Mouse (Mus musculus): ENCODE results near the gene Rap1gap. TPM values are rescaled to one million over a fixed set of nuclear protein-coding genes. Genes with fewer than 3 reads are reported as not detected.

Rap1gap gene
- polyA plus RNA-seq, 1 experiment, result 1.3 TPM

- peaks cover 39% of the 10 kb centered on the region for H3K27me3 ChIP-seq (ENCODE audit: control insufficient read depth, insufficient read depth, insufficient read length)
Measured at GRCm38 (mm10) chr4:137676700-137677484, 12.4 kb downstream of the Rap1gap start.

GRCm38 (mm10) chr4:137677906-137678305 lies 13.4 kb downstream of the Rap1gap start:
- no peaks in the 10 kb centered on the region for H3K36me3 ChIP-seq (ENCODE audit: control insufficient read depth, insufficient read depth)
- TF ChIP-seq CTCF (IDR thresholded peaks at IDR 0.05; ENCODE audit: control insufficient read depth, insufficient read depth, insufficient read length), result no peak
- TF ChIP-seq CEBPB (IDR thresholded peaks at IDR 0.05; ENCODE audit: low read depth), result no peak
- no peak for TF ChIP-seq USF1 (IDR thresholded peaks at IDR 0.05; ENCODE audit: low read depth)
- TF ChIP-seq FOSL1 (IDR thresholded peaks at IDR 0.05; ENCODE audit: insufficient read depth, low read length, poor library complexity, severe bottlenecking), result no peak
- TF ChIP-seq MYOG (IDR thresholded peaks at IDR 0.05; ENCODE audit: control insufficient read depth, extremely low read depth, insufficient read length), result no peak
- TF ChIP-seq MAX (IDR thresholded peaks at IDR 0.05), result no peak
- TF ChIP-seq MYOD1 (IDR thresholded peaks at IDR 0.05; ENCODE audit: control insufficient read depth, insufficient read length, low read depth), result no peak
- H3K27me3 ChIP-seq (ENCODE audit: control insufficient read depth, insufficient read depth, insufficient read length), result peaks cover 45% of the 10 kb centered on the region
- no peak overlapping the region for H3ac ChIP-seq (ENCODE audit: control insufficient read depth, insufficient read length, low read depth)
- no peak overlapping the region for H3K4me3 ChIP-seq (ENCODE audit: insufficient read depth, poor library complexity, severe bottlenecking)
- no peaks in the 10 kb centered on the region for H3K79me3 ChIP-seq (ENCODE audit: low read depth)
- no peaks in the 10 kb centered on the region for H3K79me2 ChIP-seq (ENCODE audit: control insufficient read depth, insufficient read depth)

More at GRCm38 (mm10) chr4:137676700-137677484, 12.4 kb downstream of the Rap1gap start:
- Histone ChIP-seq H3K36me3 (ENCODE audit: control insufficient read depth, insufficient read depth) (no peaks in the 10 kb centered on the region), H3K4me3 (ENCODE audit: insufficient read depth, poor library complexity, severe bottlenecking) (no peak overlapping the region), H3K79me2 (ENCODE audit: control insufficient read depth, insufficient read depth) (no peaks in the 10 kb centered on the region), H3ac (ENCODE audit: control insufficient read depth, insufficient read length, low read depth) (no peak overlapping the region), H3K79me3 (ENCODE audit: low read depth) (no peaks in the 10 kb centered on the region)
- TF ChIP-seq MYOD1 (IDR thresholded peaks at IDR 0.05; ENCODE audit: control insufficient read depth, insufficient read length, low read depth), result no peak
- TF ChIP-seq CTCF (IDR thresholded peaks at IDR 0.05; ENCODE audit: control insufficient read depth, insufficient read depth, insufficient read length), result no peak
- TF ChIP-seq MAX (IDR thresholded peaks at IDR 0.05), result no peak
- TF ChIP-seq MYOG (IDR thresholded peaks at IDR 0.05; ENCODE audit: control insufficient read depth, extremely low read depth, insufficient read length), result no peak
- TF ChIP-seq FOSL1 (IDR thresholded peaks at IDR 0.05; ENCODE audit: insufficient read depth, low read length, poor library complexity, severe bottlenecking), result no peak
- no peak for TF ChIP-seq USF1 (IDR thresholded peaks at IDR 0.05; ENCODE audit: low read depth)
- TF ChIP-seq CEBPB (IDR thresholded peaks at IDR 0.05; ENCODE audit: low read depth), result no peak

- Histone ChIP-seq H3K4me3 (ENCODE audit: insufficient read depth, poor library complexity, severe bottlenecking) (no peak overlapping the region), H3K36me3 (ENCODE audit: control insufficient read depth, insufficient read depth) (no peaks in the 10 kb centered on the region), H3K27me3 (ENCODE audit: control insufficient read depth, insufficient read depth, insufficient read length) (peaks cover 48% of the 10 kb centered on the region), H3K79me2 (ENCODE audit: control insufficient read depth, insufficient read depth) (no peaks in the 10 kb centered on the region), H3ac (ENCODE audit: control insufficient read depth, insufficient read length, low read depth) (no peak overlapping the region), H3K79me3 (ENCODE audit: low read depth) (no peaks in the 10 kb centered on the region)
- TF ChIP-seq FOSL1 (IDR thresholded peaks at IDR 0.05; ENCODE audit: insufficient read depth, low read length, poor library complexity, severe bottlenecking) (no peak), CTCF (IDR thresholded peaks at IDR 0.05; ENCODE audit: control insufficient read depth, insufficient read depth, insufficient read length) (no peak), MYOG (IDR thresholded peaks at IDR 0.05; ENCODE audit: control insufficient read depth, extremely low read depth, insufficient read length) (no peak)
Measured at GRCm38 (mm10) chr4:137678568-137678967, 14.0 kb downstream of the Rap1gap start.

GRCm38 (mm10) chr4:137679979-137680550 lies 15.5 kb downstream of the Rap1gap start:
- no peak overlapping the region for H3K4me3 ChIP-seq (ENCODE audit: insufficient read depth, poor library complexity, severe bottlenecking)
- H3K79me2 ChIP-seq (ENCODE audit: control insufficient read depth, insufficient read depth), result no peaks in the 10 kb centered on the region
- TF ChIP-seq MYOG (IDR thresholded peaks at IDR 0.05; ENCODE audit: control insufficient read depth, extremely low read depth, insufficient read length) (no peak), CTCF (IDR thresholded peaks at IDR 0.05; ENCODE audit: control insufficient read depth, insufficient read depth, insufficient read length) (no peak), FOSL1 (IDR thresholded peaks at IDR 0.05; ENCODE audit: insufficient read depth, low read length, poor library complexity, severe bottlenecking) (no peak), CEBPB (IDR thresholded peaks at IDR 0.05; ENCODE audit: low read depth) (no peak), MYOD1 (IDR thresholded peaks at IDR 0.05; ENCODE audit: control insufficient read depth, insufficient read length, low read depth) (no peak)
- H3K36me3 ChIP-seq (ENCODE audit: control insufficient read depth, insufficient read depth), result no peaks in the 10 kb centered on the region
- no peaks in the 10 kb centered on the region for H3K79me3 ChIP-seq (ENCODE audit: low read depth)
- H3K27me3 ChIP-seq (ENCODE audit: control insufficient read depth, insufficient read depth, insufficient read length), result peaks cover 54% of the 10 kb centered on the region
- no peak overlapping the region for H3ac ChIP-seq (ENCODE audit: control insufficient read depth, insufficient read length, low read depth)

- TF ChIP-seq MYOD1 (IDR thresholded peaks at IDR 0.05; ENCODE audit: control insufficient read depth, insufficient read length, low read depth) (no peak), MAX (IDR thresholded peaks at IDR 0.05) (no peak), CEBPB (IDR thresholded peaks at IDR 0.05; ENCODE audit: low read depth) (no peak), MYOG (IDR thresholded peaks at IDR 0.05; ENCODE audit: control insufficient read depth, extremely low read depth, insufficient read length) (no peak), FOSL1 (IDR thresholded peaks at IDR 0.05; ENCODE audit: insufficient read depth, low read length, poor library complexity, severe bottlenecking) (no peak), CTCF (IDR thresholded peaks at IDR 0.05; ENCODE audit: control insufficient read depth, insufficient read depth, insufficient read length) (no peak), USF1 (IDR thresholded peaks at IDR 0.05; ENCODE audit: low read depth) (no peak)
- no peak overlapping the region for H3ac ChIP-seq (ENCODE audit: control insufficient read depth, insufficient read length, low read depth)
Measured at GRCm38 (mm10) chr4:137680721-137681120, 16.2 kb downstream of the Rap1gap start.

More at GRCm38 (mm10) chr4:137680721-137681120, 16.2 kb downstream of the Rap1gap start:
- no peaks in the 10 kb centered on the region for H3K36me3 ChIP-seq (ENCODE audit: control insufficient read depth, insufficient read depth)
- peaks cover 60% of the 10 kb centered on the region for H3K27me3 ChIP-seq (ENCODE audit: control insufficient read depth, insufficient read depth, insufficient read length)
- no peaks in the 10 kb centered on the region for H3K79me3 ChIP-seq (ENCODE audit: low read depth)
- H3K4me3 ChIP-seq (ENCODE audit: insufficient read depth, poor library complexity, severe bottlenecking), result no peak overlapping the region
- no peaks in the 10 kb centered on the region for H3K79me2 ChIP-seq (ENCODE audit: control insufficient read depth, insufficient read depth)

Data from C2C12 (cell line).